Mouse (Mus musculus) 3134 (cell line): ENCODE data around the gene Magea4.

Experiments used
- DNase-seq: peaks from one replicate; pipeline ENCODE4 v3.0.0-alpha.2; 2011; ENCODE audit warnings: low spot score; ENCODE audit not compliant: insufficient read length; ENCODE audit errors: extremely low read depth

The Magea4 gene

GRCm38 (mm10) chrX:72221717-72222116 is at the start of gene Magea4:
Magea4 (plus strand) TSS chrX:72222017.
- no peak for DNase-seq

DNA sequence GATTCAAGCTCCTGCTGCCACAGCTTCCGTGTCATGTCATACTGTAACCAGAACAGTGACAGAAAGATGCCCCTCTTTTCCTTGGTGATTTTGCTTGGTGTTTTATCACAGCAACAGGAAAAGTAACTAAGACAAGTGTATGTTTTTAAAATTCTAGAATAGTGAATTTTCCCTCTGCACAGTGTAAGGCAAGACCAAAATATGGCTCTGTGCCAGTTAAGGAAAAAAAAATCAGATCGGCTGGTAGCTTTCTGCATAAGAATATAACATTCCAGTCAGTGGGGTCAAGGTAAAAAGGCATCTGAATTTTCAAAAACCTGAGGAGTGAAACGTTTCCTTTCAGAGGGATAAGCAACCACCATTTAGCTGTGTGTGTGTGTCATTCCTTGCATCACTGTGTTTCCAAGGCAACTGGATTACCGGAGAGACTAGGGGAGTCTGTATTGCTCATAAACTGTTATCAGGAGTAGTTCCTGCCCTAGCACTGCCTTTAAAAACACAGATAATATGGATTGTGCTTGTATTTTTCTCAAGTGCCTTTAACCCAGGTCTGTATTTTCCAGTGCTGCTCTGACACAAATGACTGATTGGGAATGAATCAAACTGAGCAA is 18.8 kb upstream of the Magea4 start:
- no peak for DNase-seq

GRCm38 (mm10) chrX:72270637-72271036 is 48.8 kb downstream of the Magea4 start:
- DNase-seq: peak; percentile 45
